Mouse (Mus musculus): ENCODE measurements around the gene Guca2a.
A peak's percentile ranks its signal among the peaks of the same experiment; 100 is the strongest.
"Not testable (repeated sequence)": the region's sequence is repeated elsewhere in the genome, so short reads cannot be mapped to it uniquely, and the experiment has no call there.

Guca2a gene

GRCm38 (mm10) chr4:119637176-119637845 lies at the start of gene Guca2a:
Gene Guca2a, plus strand, starts transcription at chr4:119637704.
- no peak for DNase-seq (ENCODE audit: low read depth, low spot score)

- DNase-seq (ENCODE audit: low read depth, low spot score) = no peak
Observed at GRCm38 (mm10) chr4:119588037-119588436, 49.5 kb upstream of the Guca2a start.

GRCm38 (mm10) chr4:119589423-119589822 lies 48.1 kb upstream of the Guca2a start:
- no peak for DNase-seq (ENCODE audit: low read depth, low spot score)

GRCm38 (mm10) chr4:119590027-119590426 lies 47.5 kb upstream of the Guca2a start:
- DNase-seq (ENCODE audit: low read depth, low spot score) = no peak

GRCm38 (mm10) chr4:119592479-119592878 lies 45.0 kb upstream of the Guca2a start:
- no peak for DNase-seq (ENCODE audit: low read depth, low spot score)

- no peak for DNase-seq (ENCODE audit: low read depth, low spot score)
Observed at GRCm38 (mm10) chr4:119594331-119594730, 43.2 kb upstream of the Guca2a start.

GRCm38 (mm10) chr4:119599605-119600004 lies 37.9 kb upstream of the Guca2a start:
- no peak for DNase-seq (ENCODE audit: low read depth, low spot score)

GRCm38 (mm10) chr4:119609488-119609887 lies 28.0 kb upstream of the Guca2a start:
- no peak for DNase-seq (ENCODE audit: low read depth, low spot score)

- no peak for DNase-seq (ENCODE audit: low read depth, low spot score)
Observed at GRCm38 (mm10) chr4:119614078-119614477, 23.4 kb upstream of the Guca2a start.

- no peak for DNase-seq (ENCODE audit: low read depth, low spot score)
Observed at GRCm38 (mm10) chr4:119614724-119615123, 22.8 kb upstream of the Guca2a start.

GRCm38 (mm10) chr4:119626081-119626645 lies 11.3 kb upstream of the Guca2a start:
- DNase-seq (ENCODE audit: low read depth, low spot score) = no peak

- no peak for DNase-seq (ENCODE audit: low read depth, low spot score)
Observed at GRCm38 (mm10) chr4:119626876-119627275, 10.6 kb upstream of the Guca2a start.

- DNase-seq (ENCODE audit: low read depth, low spot score) = no peak
Observed at GRCm38 (mm10) chr4:119627317-119627716, 10.2 kb upstream of the Guca2a start.

- DNase-seq (ENCODE audit: low read depth, low spot score) = not testable (repeated sequence)
Observed at GRCm38 (mm10) chr4:119628363-119628762, 9.1 kb upstream of the Guca2a start.

- DNase-seq (ENCODE audit: low read depth, low spot score) = peak; percentile 14
Observed at GRCm38 (mm10) chr4:119631115-119631919, 6.2 kb upstream of the Guca2a start.

- DNase-seq (ENCODE audit: low read depth, low spot score) = no peak
Observed at GRCm38 (mm10) chr4:119632721-119633120, 4.8 kb upstream of the Guca2a start.

- no peak for DNase-seq (ENCODE audit: low read depth, low spot score)
Observed at GRCm38 (mm10) chr4:119633342-119633741, 4.2 kb upstream of the Guca2a start.

- no peak for DNase-seq (ENCODE audit: low read depth, low spot score)
Observed at GRCm38 (mm10) chr4:119633948-119634347, 3.6 kb upstream of the Guca2a start.

- DNase-seq (ENCODE audit: low read depth, low spot score) = no peak
Observed at GRCm38 (mm10) chr4:119634908-119635660, 2.4 kb upstream of the Guca2a start.

GRCm38 (mm10) chr4:119635686-119636085 lies 1.8 kb upstream of the Guca2a start:
- no peak for DNase-seq (ENCODE audit: low read depth, low spot score)

GRCm38 (mm10) chr4:119636731-119637130 lies 773 bp upstream of the Guca2a start:
- no peak for DNase-seq (ENCODE audit: low read depth, low spot score)

- no peak for DNase-seq (ENCODE audit: low read depth, low spot score)
Observed at GRCm38 (mm10) chr4:119637946-119638345, 442 bp downstream of the Guca2a start.

Data from embryo, embryonic 11.5 days (tissue).